Mouse (Mus musculus) embryonic facial prominence, embryonic 11.5 days (tissue): ENCODE results near the gene Tspan15. TPM values are rescaled to one million over a fixed set of nuclear protein-coding genes. Genes with fewer than 3 reads are reported as not detected.

ENCODE experiments used
- ATAC-seq: fragments of 200-750 bp; cut with Nextera tagmentation; replicated peaks from 2 replicates; pipeline ENCODE4 v1.8.0; 2017; ENCODE audit warnings: low read depth; ENCODE audit not compliant: insufficient number of reproducible peaks, low FRiP score, low TSS enrichment
- DNase-seq: peaks from one replicate; pipeline ENCODE4 v3.0.0-alpha.2; 2015; ENCODE audit warnings: low spot score
- H3K27ac ChIP-seq: fragments of 300-500 bp; sonication (generic); replicated peaks from 2 replicates; pipeline ENCODE4 v1.5.1; 2014; ENCODE audit warnings: mild to moderate bottlenecking, low read depth, low read length, control low read depth
- H3K27me3 ChIP-seq: fragments of 300-500 bp; sonication (generic); 2 replicates; pipeline ENCODE4 v1.6.1; 2014; ENCODE audit warnings: mild to moderate bottlenecking, low read length, moderate library complexity, mixed read lengths; ENCODE audit not compliant: control insufficient read depth, insufficient read depth
- H3K36me3 ChIP-seq: fragments of 300-500 bp; sonication (generic); replicated peaks from 2 replicates; pipeline ENCODE4 v1.6.1; 2014; ENCODE audit warnings: low read depth, mild to moderate bottlenecking, low read length, moderate library complexity, mixed read lengths; ENCODE audit not compliant: control insufficient read depth, insufficient read depth
- H3K4me1 ChIP-seq: fragments of 300-500 bp; sonication (generic); 2 replicates; pipeline ENCODE4 v1.6.1; 2014; ENCODE audit warnings: low read length, mixed read lengths; ENCODE audit not compliant: control insufficient read depth, insufficient read depth
- H3K4me2 ChIP-seq: fragments of 300-500 bp; sonication (generic); 2 replicates; pipeline ENCODE4 v1.6.1; 2014; ENCODE audit warnings: low read depth, mild to moderate bottlenecking, control low read depth, low read length, moderate library complexity
- H3K4me3 ChIP-seq: fragments of 300-500 bp; sonication (generic); 2 replicates; pipeline ENCODE4 v1.5.1; 2014; ENCODE audit warnings: low read depth, low read length, control low read depth
- H3K9ac ChIP-seq: fragments of 300-500 bp; sonication (generic); replicated peaks from 2 replicates; pipeline ENCODE4 v1.6.1; 2014; ENCODE audit warnings: mild to moderate bottlenecking, control low read depth, low read length
- H3K9me3 ChIP-seq: fragments of 300-500 bp; sonication (generic); replicated peaks from 2 replicates; pipeline ENCODE4 v1.6.1; 2016; ENCODE audit warnings: mild to moderate bottlenecking, low read length, inconsistent platforms, mixed read lengths; ENCODE audit not compliant: control insufficient read depth
- WGBS: fragments of 180-500 bp; shearing (Covaris S2); extraction: QIAGEN DNeasy Blood & Tissue Kit; methylation state at CpG from one replicate; pipeline ENCODE4 v1.1.7; 2014; 5-methylcytosine and 5-hydroxymethylcytosine counted together
- polyA plus RNA-seq: library from polyadenylated mRNA; unstranded; fragments of >200 nt; fragmentation: Nextera tagmentation; extraction: Ambion mirVana; gene quantifications from 2 replicates; pipeline ENCODE4 v1.2.1, GENCODE M21; 2014

The Tspan15 gene
- polyA plus RNA-seq, 1 experiment from 2014 or later: 12.2 TPM

DNA sequence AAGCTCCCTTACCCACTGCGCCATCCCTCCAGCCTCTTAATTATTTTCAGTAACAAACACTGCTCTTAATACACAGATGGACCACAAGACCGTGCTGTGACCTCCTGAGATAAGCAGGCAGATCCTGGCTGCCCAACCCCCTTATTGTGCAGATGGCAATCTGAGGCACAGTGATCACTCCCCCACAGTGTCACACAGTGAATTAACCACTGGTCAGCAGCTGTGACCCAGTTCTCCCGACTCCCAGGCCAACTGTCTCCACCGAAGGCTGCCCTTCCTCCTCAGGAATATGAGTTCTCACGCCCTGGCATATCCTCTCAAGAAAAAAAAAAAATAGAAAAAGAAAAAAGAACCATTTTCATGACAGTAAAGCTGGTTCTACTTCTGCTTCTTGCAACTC is 14.5 kb downstream of the Tspan15 start:
- ATAC-seq: no peak
- Histone ChIP-seq H3K27ac (no peak overlapping the region; the same call in 1 of the 2 replicates), H3K4me1 (no peaks in the 10 kb centered on the region), H3K4me2 (no peak overlapping the region), H3K36me3 (no peaks in the 10 kb centered on the region), H3K4me3 (no peak overlapping the region), H3K9ac (no peak overlapping the region), H3K27me3 (no peaks in the 10 kb centered on the region), H3K9me3 (no peaks in the 10 kb centered on the region)
- WGBS: 48% methylated on average over 5 of the region's 5 CpGs
- no peak for DNase-seq

DNA sequence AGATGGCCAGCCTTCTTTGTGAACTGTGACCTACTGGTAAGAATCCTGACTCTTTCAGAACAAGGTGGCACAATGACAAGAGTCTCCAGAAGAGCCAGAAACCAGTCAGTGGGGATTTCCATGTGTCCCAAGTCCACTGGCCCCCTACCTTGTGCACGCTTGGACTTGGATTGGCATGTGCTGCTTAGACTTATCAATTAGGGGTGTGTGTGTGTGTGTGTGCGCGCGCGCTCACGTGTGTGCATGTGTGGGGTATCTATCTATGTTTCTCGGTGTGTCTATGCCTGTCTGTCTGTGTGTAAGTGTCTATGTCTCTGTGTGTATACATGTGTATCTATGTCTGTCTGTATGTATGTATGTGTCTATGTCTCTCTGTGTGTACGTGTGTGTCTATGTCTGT is 15.4 kb downstream of the Tspan15 start:
- ATAC-seq (no peak), DNase-seq (no peak)
- Histone ChIP-seq H3K27ac (no peak overlapping the region), H3K4me2 (no peak overlapping the region), H3K9me3 (no peaks in the 10 kb centered on the region), H3K27me3 (no peaks in the 10 kb centered on the region), H3K4me1 (no peaks in the 10 kb centered on the region), H3K4me3 (no peak overlapping the region), H3K36me3 (no peaks in the 10 kb centered on the region), H3K9ac (no peak overlapping the region)
- 91% methylated on average over 8 of the region's 8 CpGs for WGBS

DNA sequence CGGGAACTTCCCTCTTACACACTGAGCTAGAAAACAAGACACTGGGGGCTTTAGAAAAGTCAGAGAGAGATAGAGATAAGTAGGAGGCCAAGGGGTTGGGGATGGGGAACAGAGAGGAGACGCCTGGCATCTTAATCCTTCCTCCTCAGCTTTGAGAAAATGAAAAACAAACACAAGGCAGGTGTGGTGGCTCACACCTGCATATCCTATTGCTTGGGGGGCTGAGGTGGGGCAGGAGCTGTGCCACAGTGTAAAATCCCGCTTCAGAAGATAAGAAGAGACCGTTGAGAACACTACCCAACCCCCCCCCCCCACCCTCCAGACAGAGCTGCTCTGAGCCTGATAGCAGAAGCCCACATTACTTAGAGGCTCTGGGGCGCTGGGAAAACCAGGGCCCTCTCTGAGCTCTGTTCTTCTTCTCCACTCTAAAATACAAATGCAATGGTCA is 15.9 kb downstream of the Tspan15 start:
- H3K4me1 ChIP-seq: no peaks in the 10 kb centered on the region
- no peak overlapping the region for H3K4me3 ChIP-seq
- DNase-seq (no peak), ATAC-seq (no peak)
- no peak overlapping the region for H3K4me2 ChIP-seq
- no peaks in the 10 kb centered on the region for H3K27me3 ChIP-seq
- no peak overlapping the region for H3K27ac ChIP-seq
- no peaks in the 10 kb centered on the region for H3K36me3 ChIP-seq
- H3K9me3 ChIP-seq: no peaks in the 10 kb centered on the region
- whole genome bisulfite sequencing: 62% methylated on average over 5 of the region's 5 CpGs
- H3K9ac ChIP-seq: no peak overlapping the region

DNA sequence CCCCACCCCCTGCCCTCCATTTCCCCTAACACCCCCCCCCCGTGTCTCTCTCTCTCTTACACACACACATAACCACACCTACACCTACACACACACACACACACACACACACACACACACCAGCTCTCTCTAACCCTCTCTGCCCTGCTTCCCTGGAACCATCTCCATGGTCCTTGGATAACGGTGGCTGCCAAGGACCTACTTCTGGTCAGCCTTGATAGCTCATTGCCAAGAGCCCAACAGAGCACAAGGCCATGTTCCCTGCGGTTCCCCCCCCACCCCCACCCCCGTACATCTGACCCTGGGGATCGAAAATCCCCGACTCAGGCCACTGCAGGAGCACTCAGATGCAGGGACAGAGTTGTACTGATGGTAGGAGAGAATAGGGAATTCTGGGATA is 19.7 kb downstream of the Tspan15 start:
- no peak overlapping the region for H3K4me3 ChIP-seq
- H3K27ac ChIP-seq: no peak overlapping the region
- H3K27me3 ChIP-seq: no peaks in the 10 kb centered on the region
- no peaks in the 10 kb centered on the region for H3K9me3 ChIP-seq
- ATAC-seq: no peak
- no peak overlapping the region for H3K4me2 ChIP-seq
- 74% methylated on average over 5 of the region's 6 CpGs for WGBS
- no peak overlapping the region for H3K9ac ChIP-seq
- no peaks in the 10 kb centered on the region for H3K36me3 ChIP-seq
- H3K4me1 ChIP-seq: no peaks in the 10 kb centered on the region
- DNase-seq: no peak

DNA sequence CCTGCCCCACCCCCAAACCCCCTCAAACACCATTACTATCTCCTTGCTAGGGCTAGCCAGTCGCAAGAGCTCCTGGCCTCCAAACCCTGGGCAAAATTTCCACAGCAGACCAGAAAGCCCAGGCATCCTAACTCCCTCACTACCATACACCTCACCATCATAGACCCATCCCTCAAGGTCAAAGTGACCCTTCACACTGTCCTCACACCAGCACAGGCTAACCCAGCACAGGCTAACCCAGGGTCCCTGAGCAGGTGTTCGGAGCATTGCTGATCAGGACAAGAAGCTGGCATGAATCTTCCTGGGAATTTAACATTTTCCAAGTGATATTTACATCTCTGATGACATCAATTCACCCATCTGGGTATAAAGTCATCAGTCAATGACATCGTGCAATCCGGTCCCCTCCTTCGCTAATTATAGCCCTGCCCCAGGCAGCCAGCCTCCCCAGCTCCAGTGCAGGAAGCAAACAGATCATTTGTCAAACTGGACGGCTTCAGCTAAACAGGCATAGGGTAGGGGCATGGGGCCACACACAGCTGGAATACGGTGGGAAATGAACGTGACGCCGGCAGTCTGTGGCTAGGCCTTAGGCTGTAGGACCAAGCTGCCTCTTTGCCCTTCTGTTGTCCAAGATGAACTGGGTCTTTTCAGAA is 22.7 kb downstream of the Tspan15 start:
- no peak overlapping the region for H3K4me2 ChIP-seq
- DNase-seq (no peak), ATAC-seq (no peak)
- H3K4me3 ChIP-seq: no peak overlapping the region
- H3K9me3 ChIP-seq: no peaks in the 10 kb centered on the region
- no peak overlapping the region; the same call in 1 of the 2 replicates for H3K9ac ChIP-seq
- no peaks in the 10 kb centered on the region for H3K36me3 ChIP-seq
- WGBS: 61% methylated on average over 10 of the region's 10 CpGs
- no peaks in the 10 kb centered on the region for H3K27me3 ChIP-seq
- no peak overlapping the region for H3K27ac ChIP-seq
- no peaks in the 10 kb centered on the region for H3K4me1 ChIP-seq

DNA sequence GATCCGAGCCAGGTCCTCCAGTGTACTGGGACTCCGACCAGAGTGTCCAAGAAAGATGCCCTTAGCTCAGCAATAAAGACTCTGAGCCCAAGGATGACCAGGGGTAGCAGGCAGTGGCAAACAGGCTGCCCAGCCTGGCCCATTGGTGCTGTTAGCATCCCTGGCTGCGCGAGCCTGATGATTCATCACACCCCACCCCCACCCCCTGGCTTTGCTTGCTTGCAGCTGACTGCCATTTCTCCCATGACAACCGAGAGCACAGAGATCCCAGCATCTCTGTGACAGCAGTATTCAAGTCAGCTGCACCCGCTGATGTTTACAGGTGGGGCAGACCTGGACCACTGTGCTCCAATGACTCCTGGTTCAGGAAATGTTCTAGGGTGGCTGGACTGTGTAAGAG is 28.5 kb downstream of the Tspan15 start:
- Histone ChIP-seq H3K4me2 (no peak overlapping the region), H3K9ac (no peak overlapping the region), H3K9me3 (no peaks in the 10 kb centered on the region), H3K27ac (no peak overlapping the region), H3K4me3 (no peak overlapping the region), H3K36me3 (no peaks in the 10 kb centered on the region), H3K27me3 (no peaks in the 10 kb centered on the region), H3K4me1 (no peaks in the 10 kb centered on the region)
- DNase-seq (no peak), ATAC-seq (no peak)
- WGBS: 82% methylated on average over 6 of the region's 6 CpGs

DNA sequence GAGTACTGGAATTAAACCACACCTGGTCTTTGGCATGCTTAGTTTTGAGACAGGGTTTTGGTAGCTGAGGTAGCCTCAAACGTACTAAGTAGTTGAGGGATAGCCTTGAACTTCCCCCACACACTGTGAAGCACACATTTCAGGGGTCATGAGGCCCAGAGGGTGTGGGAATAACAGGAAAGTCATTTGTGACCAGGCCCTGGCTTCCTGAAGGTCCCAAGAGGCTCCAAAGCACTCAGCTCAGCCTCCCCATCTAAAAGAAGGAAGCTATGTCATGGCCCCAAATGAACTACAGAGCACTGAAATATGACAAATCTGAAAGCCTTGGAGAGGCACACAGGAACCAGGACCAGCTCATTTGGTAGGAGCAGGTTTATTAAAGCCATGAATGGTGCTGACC is 32.2 kb downstream of the Tspan15 start:
- Histone ChIP-seq H3K4me1 (no peaks in the 10 kb centered on the region), H3K27me3 (no peaks in the 10 kb centered on the region), H3K36me3 (no peaks in the 10 kb centered on the region), H3K9me3 (no peaks in the 10 kb centered on the region), H3K9ac (no peak overlapping the region), H3K27ac (no peak overlapping the region), H3K4me3 (no peak overlapping the region), H3K4me2 (no peak overlapping the region)
- ATAC-seq: no peak
- WGBS: 50% methylated on average over 1 of the region's 1 CpGs
- DNase-seq: no peak

DNA sequence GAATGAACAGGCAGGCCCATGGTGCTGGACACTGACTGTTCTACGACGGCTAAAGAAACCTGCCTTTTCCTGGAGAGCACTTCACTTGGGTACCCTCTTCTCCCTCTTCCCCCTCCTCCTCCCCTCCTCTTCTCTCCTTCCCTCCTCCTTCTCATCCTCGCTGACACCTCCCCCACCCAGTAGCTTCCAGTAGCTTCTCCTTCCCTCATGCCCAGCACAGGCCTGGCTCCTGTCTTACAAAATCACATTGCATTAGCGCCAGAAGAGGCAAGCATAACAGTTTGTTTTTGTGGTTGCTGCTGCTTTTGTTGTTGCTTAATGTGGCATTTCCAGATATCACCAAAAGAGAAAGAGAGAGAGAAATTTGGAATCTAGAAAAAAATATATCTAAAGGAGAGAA is 33.6 kb downstream of the Tspan15 start:
- H3K27me3 ChIP-seq: no peaks in the 10 kb centered on the region
- no peak overlapping the region for H3K4me2 ChIP-seq
- DNase-seq: no peak
- H3K4me1 ChIP-seq: no peaks in the 10 kb centered on the region
- H3K4me3 ChIP-seq: no peak overlapping the region
- no peak overlapping the region for H3K9ac ChIP-seq
- ATAC-seq: no peak
- no peak overlapping the region for H3K27ac ChIP-seq
- WGBS: 71% methylated on average over 4 of the region's 4 CpGs
- no peaks in the 10 kb centered on the region for H3K9me3 ChIP-seq
- no peaks in the 10 kb centered on the region for H3K36me3 ChIP-seq
